Comparison of ENCODE assay signal across 11 mouse cellular contexts in the genomic region with DNA sequence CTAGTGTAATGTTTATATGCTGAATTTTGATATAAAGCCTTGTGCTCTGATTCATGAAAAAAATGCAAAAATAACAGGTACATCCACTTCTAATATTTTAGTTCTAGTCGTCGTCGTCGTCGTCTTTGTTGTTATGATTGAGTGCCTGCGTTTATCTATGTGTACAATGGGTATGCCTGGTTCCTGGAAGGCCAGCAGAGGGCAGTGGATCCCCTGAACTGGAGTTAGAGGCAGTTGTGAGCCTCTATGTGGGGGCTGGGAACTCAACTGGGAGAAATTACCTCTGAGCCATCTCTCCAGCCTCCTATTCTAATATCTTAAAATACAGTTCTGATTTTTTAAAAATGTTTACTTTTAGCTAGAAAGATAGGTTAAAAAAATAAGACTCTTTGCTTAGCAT. TPM values are rescaled to one million over a fixed set of nuclear protein-coding genes. Genes with fewer than 3 reads are reported as not detected.
A peak's percentile ranks its signal among the peaks of the same experiment; 100 is the strongest.
DNase-seq lines count a peak whose midpoint lies in the region; ATAC-seq and TF ChIP-seq lines count a peak whose summit lies in the region.
"Had no signal": no experiment of that assay in that cellular context is flagged by ENCODE, and none has a peak within 500 bp of the region (broad histone marks: within the 10 kb centered on the region; RNA-seq: fewer than 3 reads in every experiment).

No protein-coding gene starts in this region.

- H3K36me3 ChIP-seq in kidney, embryonic 14.5 days (ENCODE audit: control insufficient read depth, insufficient read depth, low read length): no peaks in the 10 kb centered on the region
- no peaks in the 10 kb centered on the region for H3K36me3 ChIP-seq in ES-Bruce4 (ENCODE audit: control insufficient read depth, insufficient read depth, low read length, poor library complexity, severe bottlenecking)
- peaks cover 20% of the 10 kb centered on the region for H3K36me3 ChIP-seq in liver, postnatal 0 days (replicated peaks; ENCODE audit: insufficient read depth, low read length)
- H3K36me3 ChIP-seq: lung, embryonic 15.5 days had no signal

- 60% methylated on average over 6 of the region's 6 CpGs for whole genome bisulfite sequencing in kidney, embryonic 14.5 days
- WGBS in liver, postnatal 0 days (ENCODE audit: insufficient replicate concordance): 69% methylated on average over 6 of the region's 6 CpGs

- ATAC-seq in kidney, embryonic 14.5 days (ENCODE audit: low FRiP score, low TSS enrichment): no peak
- ATAC-seq in liver, postnatal 0 days: no peak

- peak; percentile 5 to 11 for DNase-seq in cerebellum, adult 18-20 months
- no peak for DNase-seq in cerebellum, adult 9-11 months
- peak; percentile 21 for DNase-seq in kidney, postnatal 10 days
- DNase-seq in liver, postnatal 0 days: no peak
- DNase-seq in urinary bladder, postnatal 14 days (ENCODE audit: low spot score): no peak
- no peak for DNase-seq in retina, embryonic 14.5 days (ENCODE audit: low spot score)

- H3K9me3 ChIP-seq in kidney, embryonic 14.5 days (ENCODE audit: control insufficient read depth, low read length): no peaks in the 10 kb centered on the region
- no peaks in the 10 kb centered on the region for H3K9me3 ChIP-seq in ES-Bruce4 (replicated peaks; ENCODE audit: control insufficient read depth, insufficient read depth, low read length, poor library complexity, severe bottlenecking)
- no peaks in the 10 kb centered on the region for H3K9me3 ChIP-seq in liver, postnatal 0 days (ENCODE audit: low read length)
- H3K9me3 ChIP-seq: lung, embryonic 15.5 days had no signal

- TF ChIP-seq CTCF in ES-Bruce4 (IDR thresholded peaks at IDR 0.05; ENCODE audit: low read depth, low read length): peak; percentile 79
- peak; percentile 54 for TF ChIP-seq CTCF in liver, postnatal 0 days (IDR thresholded peaks at IDR 0.05; ENCODE audit: low read depth)

- no peak for TF ChIP-seq EP300 in ES-Bruce4 (IDR thresholded peaks at IDR 0.05; ENCODE audit: insufficient read depth, low read depth, low read length)
- no peak for TF ChIP-seq EP300 in liver, postnatal 0 days (IDR thresholded peaks at IDR 0.05; ENCODE audit: low read depth)

- H3K4me1 ChIP-seq in kidney, embryonic 14.5 days (ENCODE audit: control insufficient read depth, insufficient read depth, low read length): no peaks in the 10 kb centered on the region
- H3K4me1 ChIP-seq in ES-Bruce4 (ENCODE audit: control insufficient read depth, insufficient read depth, low read length): no peaks in the 10 kb centered on the region
- H3K4me1 ChIP-seq in liver, postnatal 0 days (ENCODE audit: insufficient read depth): 0 out of 2 replicates have a peak, but pooled peaks cover 5% of the 10 kb centered on the region
- H3K4me1 ChIP-seq: lung, embryonic 15.5 days had no signal

- no peak overlapping the region for H3K9ac ChIP-seq in kidney, embryonic 14.5 days (ENCODE audit: low read depth, low read length)
- no peak overlapping the region for H3K9ac ChIP-seq in ES-Bruce4 (ENCODE audit: low read depth, poor library complexity, severe bottlenecking)
- H3K9ac ChIP-seq in liver, postnatal 0 days (replicated peaks): no peak overlapping the region
- H3K9ac ChIP-seq: lung, embryonic 15.5 days had no signal

- no peaks in the 10 kb centered on the region for H3K27me3 ChIP-seq in kidney, embryonic 14.5 days (ENCODE audit: control insufficient read depth, insufficient read depth, low read length)
- no peaks in the 10 kb centered on the region for H3K27me3 ChIP-seq in ES-Bruce4 (ENCODE audit: control insufficient read depth, insufficient read depth, low read length, poor library complexity, severe bottlenecking)
- H3K27me3 ChIP-seq in liver, postnatal 0 days (ENCODE audit: insufficient read depth, low read length): no peaks in the 10 kb centered on the region
- H3K27me3 ChIP-seq: lung, embryonic 15.5 days had no signal

- H3K27ac ChIP-seq in kidney, embryonic 14.5 days (ENCODE audit: low read depth, low read length): no peak overlapping the region
- H3K27ac ChIP-seq in ES-Bruce4 (ENCODE audit: insufficient read depth, low read length): no peak overlapping the region
- H3K27ac ChIP-seq in liver, postnatal 0 days (ENCODE audit: low read depth): no peak overlapping the region
- H3K27ac ChIP-seq: left cerebral cortex, adult 2 months; lung, embryonic 15.5 days had no signal

- no peak for TF ChIP-seq POLR2A in ES-Bruce4 (IDR thresholded peaks at IDR 0.05; ENCODE audit: insufficient read depth, low read length)

- H3K4me2 ChIP-seq in kidney, embryonic 14.5 days (replicated peaks; ENCODE audit: low read depth, low read length): no peak overlapping the region
- H3K4me2 ChIP-seq in liver, postnatal 0 days (ENCODE audit: low read depth, low read length): no peak overlapping the region
- H3K4me2 ChIP-seq: lung, embryonic 15.5 days had no signal

- no peak overlapping the region for H3K4me3 ChIP-seq in kidney, embryonic 14.5 days (ENCODE audit: low read length)
- H3K4me3 ChIP-seq in ES-Bruce4 (ENCODE audit: low read depth, low read length): no peak overlapping the region
- no peak overlapping the region for H3K4me3 ChIP-seq in liver, postnatal 0 days (ENCODE audit: low read depth, low read length)
- H3K4me3 ChIP-seq: left cerebral cortex, adult 2 months; lung, embryonic 15.5 days had no signal

RNA-seq across cellular contexts. Expression of gene Colq, which starts 14.4 kb away (rescaled TPM):
- polyA plus RNA-seq in kidney, embryonic 14.5 days (2014; fragmentation: Nextera tagmentation; extraction: Ambion mirVana): 1.8 and 3.2 TPM in 2 replicates
- polyA plus RNA-seq in ES-Bruce4 (2011; ENCODE audit: insufficient read depth, insufficient read length, low read depth, missing spikeins): not detected in 2 replicates
- polyA plus RNA-seq in liver, postnatal 0 days (2015; fragmentation: Nextera tagmentation; extraction: Ambion mirVana): 0.29 and 0.52 TPM in 2 replicates

RNA-seq across cellular contexts. Expression of gene Gm49387, which starts 35.2 kb away (rescaled TPM):
- 3.3 TPM in 1 of 2 replicates, not detected in the other for polyA plus RNA-seq in kidney, embryonic 14.5 days (2014; fragmentation: Nextera tagmentation; extraction: Ambion mirVana)
- not detected in 2 replicates for polyA plus RNA-seq in ES-Bruce4 (2011; ENCODE audit: insufficient read depth, insufficient read length, low read depth, missing spikeins)
- 0.89 and 3.9 TPM in 2 replicates for polyA plus RNA-seq in liver, postnatal 0 days (2015; fragmentation: Nextera tagmentation; extraction: Ambion mirVana)
- polyA plus RNA-seq: urinary bladder, adult 2 months had no signal

RNA-seq across cellular contexts. Expression of gene Btd, which starts 35.3 kb away (rescaled TPM):
- 27.9 and 30.9 TPM in 2 replicates for polyA plus RNA-seq in kidney, embryonic 14.5 days (2014; fragmentation: Nextera tagmentation; extraction: Ambion mirVana)
- 6.8 and 7.0 TPM in 2 replicates for polyA plus RNA-seq in ES-Bruce4 (2011; ENCODE audit: insufficient read depth, insufficient read length, low read depth, missing spikeins)
- 40.3 and 44.1 TPM in 2 replicates for polyA plus RNA-seq in liver, postnatal 0 days (2015; fragmentation: Nextera tagmentation; extraction: Ambion mirVana)

RNA-seq across cellular contexts. Expression of gene Hacl1, which starts 35.6 kb away (rescaled TPM):
- polyA plus RNA-seq in kidney, embryonic 14.5 days (2014; fragmentation: Nextera tagmentation; extraction: Ambion mirVana): 11.5 and 20.6 TPM in 2 replicates
- polyA plus RNA-seq in ES-Bruce4 (2011; ENCODE audit: insufficient read depth, insufficient read length, low read depth, missing spikeins): 20.9 and 26.0 TPM in 2 replicates
- 310 and 342 TPM in 2 replicates for polyA plus RNA-seq in liver, postnatal 0 days (2015; fragmentation: Nextera tagmentation; extraction: Ambion mirVana)

Comparison
In these comparisons a context has a peak if more than half of its experiments do, and no peak if none do; other contexts are left out.
1. DNase-seq: peak in cerebellum, adult 18-20 months (2 of 2) and kidney, postnatal 10 days (single experiment); none in cerebellum, adult 9-11 months (single experiment), liver, postnatal 0 days (single experiment), urinary bladder, postnatal 14 days (single experiment) and retina, embryonic 14.5 days (single experiment).